Mouse (Mus musculus): ENCODE results near the gene Bank1. TPM values are rescaled to one million over a fixed set of nuclear protein-coding genes. Genes with fewer than 3 reads are reported as not detected.

Gene Bank1
- polyA plus RNA-seq, 1 experiment from 2014 or later = 1.9 TPM

DNA sequence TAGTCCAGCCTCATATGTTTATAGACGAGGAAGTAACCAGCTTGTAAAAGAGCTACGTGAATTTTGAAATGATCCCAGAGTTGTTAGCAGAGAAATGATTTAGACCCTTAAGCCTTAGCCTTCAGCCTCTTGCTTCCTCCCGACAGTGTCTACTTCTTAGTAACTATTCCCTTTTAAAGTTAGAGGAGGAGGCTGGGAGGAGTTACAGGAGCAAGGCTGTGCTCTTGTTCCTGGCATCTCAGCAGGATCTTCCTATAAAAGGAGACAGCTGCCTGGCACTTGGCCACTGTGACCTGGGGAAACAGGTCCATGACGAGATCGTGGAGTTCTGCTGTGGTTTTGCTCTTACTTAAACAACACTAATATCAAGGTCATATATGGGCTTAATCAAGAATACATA is 241.8 kb downstream of the Bank1 start:
- 33% methylated on average over 5 of the region's 5 CpGs for WGBS
- peak; percentile 39; the same call in 1 of the 2 replicates for ATAC-seq

GRCm38 (mm10) chr3:136081264-136081663 is 244.6 kb downstream of the Bank1 start:
- WGBS = 60% methylated on average over 1 of the region's 1 CpGs
- H3K36me3 ChIP-seq = no peaks in the 10 kb centered on the region
- no peak overlapping the region for H3K4me2 ChIP-seq (replicated peaks)
- no peak overlapping the region for H3K9ac ChIP-seq
- no peaks in the 10 kb centered on the region for H3K27me3 ChIP-seq (replicated peaks)
- no peak overlapping the region for H3K27ac ChIP-seq
- H3K4me3 ChIP-seq (replicated peaks) = no peak overlapping the region
- H3K4me1 ChIP-seq (replicated peaks) = 0 out of 2 replicates have a peak, but pooled peaks cover 2% of the 10 kb centered on the region
- ATAC-seq = no peak
- no peaks in the 10 kb centered on the region for H3K9me3 ChIP-seq

More for the DNA sequence above, 241.8 kb downstream of the Bank1 start:
- Histone ChIP-seq H3K4me3 (replicated peaks) (no peak overlapping the region), H3K9ac (no peak overlapping the region), H3K27ac (no peak overlapping the region), H3K9me3 (no peaks in the 10 kb centered on the region), H3K27me3 (replicated peaks) (no peaks in the 10 kb centered on the region), H3K4me1 (replicated peaks) (0 out of 2 replicates have a peak, but pooled peaks cover 2% of the 10 kb centered on the region), H3K36me3 (no peaks in the 10 kb centered on the region), H3K4me2 (replicated peaks) (no peak overlapping the region)

DNA sequence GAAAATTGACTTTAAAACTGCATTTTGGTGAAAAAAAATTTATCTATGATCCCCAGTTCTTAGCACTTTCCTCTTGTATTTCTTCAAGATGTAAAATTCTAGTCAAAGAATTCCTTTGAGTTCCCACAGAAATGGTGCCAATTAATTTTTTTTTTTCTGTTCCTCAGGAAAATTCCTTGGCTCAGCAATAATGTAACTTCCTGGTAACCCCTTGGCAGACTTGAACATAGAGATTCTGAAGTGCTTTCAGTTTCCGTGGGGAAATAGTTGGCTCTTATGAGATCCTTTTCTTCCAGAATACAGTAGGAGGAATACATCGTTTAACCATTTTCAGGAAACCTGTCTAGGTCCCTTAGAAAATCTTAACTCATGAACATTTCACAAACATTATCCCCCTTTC is 247.3 kb downstream of the Bank1 start:
- Histone ChIP-seq H3K36me3 (no peaks in the 10 kb centered on the region), H3K9ac (no peak overlapping the region), H3K4me1 (replicated peaks) (no peaks in the 10 kb centered on the region), H3K27me3 (replicated peaks) (no peaks in the 10 kb centered on the region), H3K27ac (no peak overlapping the region), H3K4me3 (replicated peaks) (no peak overlapping the region), H3K9me3 (no peaks in the 10 kb centered on the region), H3K4me2 (replicated peaks) (no peak overlapping the region)
- WGBS = 54% methylated on average over 2 of the region's 2 CpGs
- ATAC-seq = no peak

GRCm38 (mm10) chr3:136070394-136070793 is 255.5 kb downstream of the Bank1 start:
- no peaks in the 10 kb centered on the region for H3K27me3 ChIP-seq (replicated peaks)
- H3K4me3 ChIP-seq (replicated peaks) = no peak overlapping the region
- no peaks in the 10 kb centered on the region for H3K36me3 ChIP-seq
- no peak overlapping the region for H3K27ac ChIP-seq
- 89% methylated on average over 3 of the region's 3 CpGs for WGBS
- no peaks in the 10 kb centered on the region for H3K9me3 ChIP-seq
- no peak overlapping the region for H3K9ac ChIP-seq
- no peaks in the 10 kb centered on the region for H3K4me1 ChIP-seq (replicated peaks)
- no peak overlapping the region for H3K4me2 ChIP-seq (replicated peaks)
- ATAC-seq = no peak

DNA sequence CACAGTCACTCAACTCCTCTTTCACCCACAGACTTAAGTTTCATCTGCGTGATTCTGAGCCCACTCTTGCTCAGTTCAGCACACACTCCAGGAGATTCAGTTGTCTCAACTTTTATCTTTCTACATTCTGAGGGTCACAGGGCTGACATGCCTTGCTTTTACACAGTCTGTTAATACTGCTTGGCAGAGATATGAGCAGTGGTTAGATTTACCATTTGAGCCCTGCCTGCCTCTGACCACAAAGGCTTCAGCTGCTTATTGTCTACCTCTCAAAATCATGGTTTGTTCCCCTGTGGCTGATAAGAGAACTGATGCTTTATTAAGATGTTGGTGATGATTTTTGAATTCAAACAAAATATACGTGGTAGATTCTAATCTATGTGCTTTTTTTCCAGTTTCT is 264.0 kb downstream of the Bank1 start:
- 78% methylated on average over 2 of the region's 2 CpGs for WGBS

GRCm38 (mm10) chr3:136050635-136051034 is 275.2 kb downstream of the Bank1 start:
- no peak overlapping the region for H3K27ac ChIP-seq
- 80% methylated on average over 3 of the region's 3 CpGs for WGBS
- no peaks in the 10 kb centered on the region for H3K27me3 ChIP-seq (replicated peaks)
- no peak overlapping the region for H3K9ac ChIP-seq
- H3K36me3 ChIP-seq = no peaks in the 10 kb centered on the region
- H3K4me3 ChIP-seq (replicated peaks) = no peak overlapping the region
- no peaks in the 10 kb centered on the region for H3K4me1 ChIP-seq (replicated peaks)
- no peak for ATAC-seq
- H3K9me3 ChIP-seq = no peaks in the 10 kb centered on the region
- H3K4me2 ChIP-seq (replicated peaks) = no peak overlapping the region

More for the DNA sequence above, 264.0 kb downstream of the Bank1 start:
- Histone ChIP-seq H3K27me3 (replicated peaks) (no peaks in the 10 kb centered on the region), H3K4me2 (replicated peaks) (no peak overlapping the region), H3K36me3 (no peaks in the 10 kb centered on the region), H3K27ac (no peak overlapping the region), H3K9ac (no peak overlapping the region), H3K4me1 (replicated peaks) (no peaks in the 10 kb centered on the region), H3K4me3 (replicated peaks) (no peak overlapping the region), H3K9me3 (no peaks in the 10 kb centered on the region)
- ATAC-seq = no peak

GRCm38 (mm10) chr3:136050215-136050614 is 275.7 kb downstream of the Bank1 start:
- Histone ChIP-seq H3K9ac (no peak overlapping the region), H3K4me2 (replicated peaks) (no peak overlapping the region), H3K27me3 (replicated peaks) (no peaks in the 10 kb centered on the region), H3K9me3 (no peaks in the 10 kb centered on the region), H3K4me1 (replicated peaks) (no peaks in the 10 kb centered on the region), H3K27ac (no peak overlapping the region), H3K36me3 (no peaks in the 10 kb centered on the region), H3K4me3 (replicated peaks) (no peak overlapping the region)
- 93% methylated on average over 6 of the region's 6 CpGs for WGBS
- ATAC-seq = no peak

DNA sequence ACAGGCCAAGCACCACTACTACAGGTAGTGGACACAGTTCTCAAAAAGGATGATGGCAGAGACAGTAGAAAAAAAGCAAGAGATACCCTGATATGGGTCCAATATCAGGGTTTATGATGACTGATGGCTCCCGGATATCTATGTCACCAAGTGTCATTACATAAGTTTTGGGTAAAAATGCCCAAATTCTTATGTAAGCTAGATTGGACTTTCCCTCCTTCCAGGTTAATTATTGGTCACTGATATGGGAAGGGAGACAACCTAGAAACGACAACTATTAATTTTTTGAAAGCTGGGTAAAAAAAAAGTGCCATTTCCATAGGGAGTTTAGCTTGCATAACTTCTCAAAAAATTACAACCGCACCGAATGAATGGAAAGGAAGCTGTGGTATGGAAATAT is 277.8 kb downstream of the Bank1 start:
- H3K4me3 ChIP-seq (replicated peaks) = no peak overlapping the region
- no peak overlapping the region for H3K27ac ChIP-seq
- no peak overlapping the region for H3K4me2 ChIP-seq (replicated peaks)
- ATAC-seq = no peak
- no peaks in the 10 kb centered on the region for H3K27me3 ChIP-seq (replicated peaks)
- H3K9ac ChIP-seq = no peak overlapping the region
- WGBS = 62% methylated on average over 4 of the region's 4 CpGs
- no peaks in the 10 kb centered on the region for H3K4me1 ChIP-seq (replicated peaks)
- H3K36me3 ChIP-seq = no peaks in the 10 kb centered on the region
- no peaks in the 10 kb centered on the region for H3K9me3 ChIP-seq

GRCm38 (mm10) chr3:136045381-136045780 is 280.5 kb downstream of the Bank1 start:
- no peaks in the 10 kb centered on the region for H3K36me3 ChIP-seq
- WGBS = 71% methylated on average over 2 of the region's 2 CpGs
- no peaks in the 10 kb centered on the region for H3K27me3 ChIP-seq (replicated peaks)
- H3K4me2 ChIP-seq (replicated peaks) = no peak overlapping the region
- H3K4me3 ChIP-seq (replicated peaks) = no peak overlapping the region
- no peaks in the 10 kb centered on the region for H3K4me1 ChIP-seq (replicated peaks)
- H3K27ac ChIP-seq = no peak overlapping the region
- H3K9ac ChIP-seq = no peak overlapping the region
- ATAC-seq = 0 out of 2 replicates have a peak, but pooled peaks have one; percentile 4
- H3K9me3 ChIP-seq = no peaks in the 10 kb centered on the region

GRCm38 (mm10) chr3:136040041-136040440 is 285.8 kb downstream of the Bank1 start:
- H3K9me3 ChIP-seq = no peaks in the 10 kb centered on the region
- ATAC-seq = no peak

DNA sequence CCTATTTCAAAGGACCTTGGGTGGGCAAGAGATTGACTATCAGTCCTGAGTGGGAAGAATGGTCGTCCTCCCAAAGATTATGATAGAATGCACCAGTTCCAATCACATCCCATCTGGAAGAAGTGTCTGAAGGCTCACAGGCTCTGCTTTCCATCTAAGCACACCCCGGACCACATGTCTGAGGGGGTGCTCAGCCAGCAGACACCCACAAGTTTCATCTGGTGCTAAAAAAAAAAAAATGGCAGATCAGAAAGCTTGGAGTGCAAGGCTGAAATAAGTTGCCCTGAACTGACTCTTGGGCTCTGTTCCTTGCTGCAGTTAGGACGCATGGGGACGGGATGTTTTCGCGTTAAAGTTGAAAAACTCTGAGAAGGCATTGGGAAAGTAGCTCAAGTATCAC is 286.4 kb downstream of the Bank1 start:
- WGBS = 89% methylated on average over 6 of the region's 6 CpGs
- no peak for ATAC-seq
- H3K4me3 ChIP-seq (replicated peaks) = no peak overlapping the region
- no peak overlapping the region for H3K27ac ChIP-seq
- H3K27me3 ChIP-seq (replicated peaks) = no peaks in the 10 kb centered on the region
- H3K4me2 ChIP-seq (replicated peaks) = no peak overlapping the region
- H3K36me3 ChIP-seq = no peaks in the 10 kb centered on the region
- no peak overlapping the region for H3K9ac ChIP-seq
- H3K4me1 ChIP-seq (replicated peaks) = no peaks in the 10 kb centered on the region
- no peaks in the 10 kb centered on the region for H3K9me3 ChIP-seq

More at GRCm38 (mm10) chr3:136040041-136040440, 285.8 kb downstream of the Bank1 start:
- no peaks in the 10 kb centered on the region for H3K4me1 ChIP-seq (replicated peaks)
- no peak overlapping the region for H3K27ac ChIP-seq
- H3K4me3 ChIP-seq (replicated peaks) = no peak overlapping the region
- no peak overlapping the region for H3K9ac ChIP-seq
- WGBS = 85% methylated on average over 2 of the region's 2 CpGs
- no peaks in the 10 kb centered on the region for H3K27me3 ChIP-seq (replicated peaks)
- H3K4me2 ChIP-seq (replicated peaks) = no peak overlapping the region
- no peaks in the 10 kb centered on the region for H3K36me3 ChIP-seq

DNA sequence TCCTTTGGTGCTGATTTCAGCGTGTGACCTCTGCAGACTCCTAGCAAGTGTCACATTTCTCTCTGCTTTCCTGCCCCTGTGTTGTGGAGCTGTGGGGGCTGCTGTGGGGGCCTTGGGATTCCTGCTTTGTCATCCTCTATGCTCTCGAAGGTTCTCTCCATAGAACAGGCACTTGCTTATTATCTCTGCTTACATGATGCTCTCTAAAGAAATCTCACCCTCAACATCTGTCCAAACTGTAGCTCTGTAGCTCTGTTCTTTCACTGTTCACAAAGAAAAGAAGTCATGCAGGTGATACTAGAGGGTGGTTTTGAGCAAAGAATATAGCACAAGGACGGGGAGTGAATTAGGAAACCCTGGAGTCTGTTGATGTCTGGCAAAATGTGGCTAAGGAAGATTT is 288.6 kb downstream of the Bank1 start:
- H3K4me3 ChIP-seq (replicated peaks) = no peak overlapping the region
- no peak overlapping the region for H3K4me2 ChIP-seq (replicated peaks)
- no peak overlapping the region for H3K27ac ChIP-seq
- ATAC-seq = no peak
- no peak overlapping the region for H3K9ac ChIP-seq
- no peaks in the 10 kb centered on the region for H3K9me3 ChIP-seq
- H3K4me1 ChIP-seq (replicated peaks) = no peaks in the 10 kb centered on the region
- WGBS = 50% methylated on average over 3 of the region's 3 CpGs
- no peaks in the 10 kb centered on the region for H3K27me3 ChIP-seq (replicated peaks)
- H3K36me3 ChIP-seq = no peaks in the 10 kb centered on the region

GRCm38 (mm10) chr3:136035784-136036183 is 290.1 kb downstream of the Bank1 start:
- H3K9ac ChIP-seq = no peak overlapping the region
- H3K9me3 ChIP-seq = no peaks in the 10 kb centered on the region
- no peaks in the 10 kb centered on the region for H3K36me3 ChIP-seq
- no peak overlapping the region for H3K4me2 ChIP-seq (replicated peaks)
- H3K27ac ChIP-seq = no peak overlapping the region
- H3K4me3 ChIP-seq (replicated peaks) = no peak overlapping the region
- no peaks in the 10 kb centered on the region for H3K4me1 ChIP-seq (replicated peaks)
- H3K27me3 ChIP-seq (replicated peaks) = no peaks in the 10 kb centered on the region
- ATAC-seq = no peak
- WGBS = 25% methylated on average over 1 of the region's 1 CpGs

Data from intestine, embryonic 15.5 days (tissue).